Mouse (Mus musculus): ENCODE results near the gene Pdss2. TPM values are rescaled to one million over a fixed set of nuclear protein-coding genes. Genes with fewer than 3 reads are reported as not detected.

The Pdss2 gene
- total RNA-seq, 1 experiment, result 16.6 TPM

- in situ Hi-C loops (cut with MboI; ENCODE audit: low sequenced_read_pairs in 2 of 2, unreplicated experiment in 2 of 2), result no loop called here
- Histone ChIP-seq H3K4me3 (ENCODE audit: insufficient read depth in 1 of 2, low read depth in 1 of 2, low read length in 2 of 2, poor library complexity in 1 of 2, severe bottlenecking in 1 of 2) (no peak overlapping the region), H3K9ac (ENCODE audit: insufficient read depth, low read depth, low read length, poor library complexity, severe bottlenecking) (no peak overlapping the region), H3K9me3 (ENCODE audit: control insufficient read depth, insufficient read depth, low read depth, low read length) (no peaks in the 10 kb centered on the region), H3K36me3 (ENCODE audit: control insufficient read depth, insufficient read depth, low read length, poor library complexity, severe bottlenecking) (no peaks in the 10 kb centered on the region), H3K27ac (ENCODE audit: insufficient read depth, low read depth, low read length, poor library complexity, severe bottlenecking) (no peak overlapping the region), H3K4me1 (ENCODE audit: control insufficient read depth in 2 of 2, insufficient read depth in 2 of 2, low read length in 2 of 2, poor library complexity in 1 of 2) (peaks cover 2 to 13% of the 10 kb centered on the region in 2 experiments; a peak in 3 of 4 replicates)
- no peak for TF ChIP-seq ZNF384 (IDR thresholded peaks at IDR 0.05; ENCODE audit: low read depth, low read length)
- TF ChIP-seq MAFK (IDR thresholded peaks at IDR 0.05; ENCODE audit: insufficient read depth, low read depth, low read length), result no peak
- no peak for TF ChIP-seq ZC3H11A (IDR thresholded peaks at IDR 0.05; ENCODE audit: borderline replicate concordance, low read depth, low read length)
- TF ChIP-seq CHD2 (IDR thresholded peaks at IDR 0.05; ENCODE audit: low read depth, low read length), result no peak
- no peak for TF ChIP-seq HCFC1 (IDR thresholded peaks at IDR 0.05; ENCODE audit: borderline replicate concordance, insufficient read depth, low read length)
- DNase-seq (ENCODE audit: low read depth, low spot score), result no peak
Observed at GRCm38 (mm10) chr10:43434326-43434725, 213.0 kb downstream of the Pdss2 start.

GRCm38 (mm10) chr10:43435757-43436156 lies 214.5 kb downstream of the Pdss2 start:
- Histone ChIP-seq H3K36me3 (ENCODE audit: control insufficient read depth, insufficient read depth, low read length, poor library complexity, severe bottlenecking) (no peaks in the 10 kb centered on the region), H3K27ac (ENCODE audit: insufficient read depth, low read depth, low read length, poor library complexity, severe bottlenecking) (no peak overlapping the region), H3K4me3 (ENCODE audit: insufficient read depth in 1 of 2, low read depth in 1 of 2, low read length in 2 of 2, poor library complexity in 1 of 2, severe bottlenecking in 1 of 2) (no peak overlapping the region), H3K9me3 (ENCODE audit: control insufficient read depth, insufficient read depth, low read depth, low read length) (no peaks in the 10 kb centered on the region), H3K4me1 (ENCODE audit: control insufficient read depth in 2 of 2, insufficient read depth in 2 of 2, low read length in 2 of 2, poor library complexity in 1 of 2) (peaks cover 2 to 18% of the 10 kb centered on the region in 2 experiments; a peak in 3 of 4 replicates), H3K9ac (ENCODE audit: insufficient read depth, low read depth, low read length, poor library complexity, severe bottlenecking) (no peak overlapping the region)
- DNase-seq (ENCODE audit: low read depth, low spot score), result no peak
- peak; percentile 35; the same call in 1 of the 2 replicates for TF ChIP-seq ZC3H11A (IDR thresholded peaks at IDR 0.05; ENCODE audit: borderline replicate concordance, low read depth, low read length)
- TF ChIP-seq MAFK (IDR thresholded peaks at IDR 0.05; ENCODE audit: insufficient read depth, low read depth, low read length), result no peak
- in situ Hi-C loops (cut with MboI; ENCODE audit: low sequenced_read_pairs in 2 of 2, unreplicated experiment in 2 of 2), result no loop called here

GRCm38 (mm10) chr10:43439492-43439941 lies 218.2 kb downstream of the Pdss2 start:
- H3K4me3 ChIP-seq (ENCODE audit: insufficient read depth in 1 of 2, low read depth in 1 of 2, low read length in 2 of 2, poor library complexity in 1 of 2, severe bottlenecking in 1 of 2), result no peak overlapping the region
- H3K9ac ChIP-seq (ENCODE audit: insufficient read depth, low read depth, low read length, poor library complexity, severe bottlenecking), result no peak overlapping the region
- peaks cover 2 to 18% of the 10 kb centered on the region in 2 experiments; a peak in 3 of 4 replicates for H3K4me1 ChIP-seq (ENCODE audit: control insufficient read depth in 2 of 2, insufficient read depth in 2 of 2, low read length in 2 of 2, poor library complexity in 1 of 2)
- H3K36me3 ChIP-seq (ENCODE audit: control insufficient read depth, insufficient read depth, low read length, poor library complexity, severe bottlenecking), result no peaks in the 10 kb centered on the region
- H3K9me3 ChIP-seq (ENCODE audit: control insufficient read depth, insufficient read depth, low read depth, low read length), result no peaks in the 10 kb centered on the region
- in situ Hi-C loops (cut with MboI; ENCODE audit: low sequenced_read_pairs in 2 of 2, unreplicated experiment in 2 of 2), result no loop called here
- peak; percentile 73 for DNase-seq (ENCODE audit: low read depth, low spot score)
- peak overlapping the region; percentile 32; the same call in 1 of the 2 replicates for H3K27ac ChIP-seq (ENCODE audit: insufficient read depth, low read depth, low read length, poor library complexity, severe bottlenecking)
- TF ChIP-seq HCFC1 (IDR thresholded peaks at IDR 0.05; ENCODE audit: borderline replicate concordance, insufficient read depth, low read length), result no peak
- no peak for TF ChIP-seq ZNF384 (IDR thresholded peaks at IDR 0.05; ENCODE audit: low read depth, low read length)
- TF ChIP-seq MAFK (IDR thresholded peaks at IDR 0.05; ENCODE audit: insufficient read depth, low read depth, low read length), result no peak
- no peak for TF ChIP-seq CHD2 (IDR thresholded peaks at IDR 0.05; ENCODE audit: low read depth, low read length)
- TF ChIP-seq ZC3H11A (IDR thresholded peaks at IDR 0.05; ENCODE audit: borderline replicate concordance, low read depth, low read length), result no peak

GRCm38 (mm10) chr10:43440050-43440449 lies 218.8 kb downstream of the Pdss2 start:
- in situ Hi-C loops (cut with MboI; ENCODE audit: low sequenced_read_pairs in 2 of 2, unreplicated experiment in 2 of 2), result no loop called here
- Histone ChIP-seq H3K9ac (ENCODE audit: insufficient read depth, low read depth, low read length, poor library complexity, severe bottlenecking) (no peak overlapping the region), H3K4me3 (ENCODE audit: insufficient read depth in 1 of 2, low read depth in 1 of 2, low read length in 2 of 2, poor library complexity in 1 of 2, severe bottlenecking in 1 of 2) (no peak overlapping the region), H3K36me3 (ENCODE audit: control insufficient read depth, insufficient read depth, low read length, poor library complexity, severe bottlenecking) (no peaks in the 10 kb centered on the region), H3K9me3 (ENCODE audit: control insufficient read depth, insufficient read depth, low read depth, low read length) (no peaks in the 10 kb centered on the region), H3K27ac (ENCODE audit: insufficient read depth, low read depth, low read length, poor library complexity, severe bottlenecking) (no peak overlapping the region; the same call in 1 of the 2 replicates), H3K4me1 (ENCODE audit: control insufficient read depth in 2 of 2, insufficient read depth in 2 of 2, low read length in 2 of 2, poor library complexity in 1 of 2) (peaks cover 2 to 18% of the 10 kb centered on the region in 2 experiments; a peak in 3 of 4 replicates)
- no peak for DNase-seq (ENCODE audit: low read depth, low spot score)
- TF ChIP-seq ZNF384 (IDR thresholded peaks at IDR 0.05; ENCODE audit: low read depth, low read length), result no peak

Data from ES-E14 (cell line).